Mouse (Mus musculus) gastrocnemius, postnatal 4 days (tissue): ENCODE results near the gene Troap. TPM values are rescaled to one million over a fixed set of nuclear protein-coding genes. Genes with fewer than 3 reads are reported as not detected.
A peak's percentile ranks its signal among the peaks of the same experiment; 100 is the strongest.
"Not testable (repeated sequence)": the region's sequence is repeated elsewhere in the genome, so short reads cannot be mapped to it uniquely, and the experiment has no call there.

ENCODE experiments used
- DNase-seq, 2 experiments: peaks; one replicate each; pipeline ENCODE4 v3.0.0; 2021 to 2022; ENCODE audit warnings: low spot score in 2 of 2, mixed read lengths in 2 of 2
- total RNA-seq, 2 experiments: library from RNA; stranded (reverse); gene quantifications; 2 replicates each; pipeline ENCODE4 v1.2.3; 2021

Gene Troap
- total RNA-seq, 2 experiments from 2014 or later: 5.9 to 10.6 TPM

- DNase-seq: no peak
Observed at GRCm38 (mm10) chr15:99039996-99040919, 34.1 kb upstream of the Troap start.

- no peak for DNase-seq
Observed at GRCm38 (mm10) chr15:99040920-99041856, 33.2 kb upstream of the Troap start.

GRCm38 (mm10) chr15:99042334-99042733 is 32.0 kb upstream of the Troap start:
- DNase-seq: no peak

- DNase-seq: no peak
Observed at GRCm38 (mm10) chr15:99044854-99045253, 29.5 kb upstream of the Troap start.

- DNase-seq: not testable (repeated sequence)
Observed at GRCm38 (mm10) chr15:99045734-99046133, 28.6 kb upstream of the Troap start.

- peak in 1 of 2 experiments; percentile 35 for DNase-seq
Observed at GRCm38 (mm10) chr15:99049473-99050253, 24.7 kb upstream of the Troap start.

GRCm38 (mm10) chr15:99053373-99053772 is 21.0 kb upstream of the Troap start:
- peak in 1 of 2 experiments; percentile 32 for DNase-seq

- no peak for DNase-seq
Observed at GRCm38 (mm10) chr15:99055040-99055439, 19.3 kb upstream of the Troap start, which contains the start of gene Prph. TSS of gene Prph (plus strand) at chr15:99055174.

- peak in 1 of 2 experiments; percentile 30 for DNase-seq
Observed at GRCm38 (mm10) chr15:99055511-99055961, 18.8 kb upstream of the Troap start.

- no peak for DNase-seq
Observed at GRCm38 (mm10) chr15:99056332-99056731, 18.0 kb upstream of the Troap start.

- no peak for DNase-seq
Observed at GRCm38 (mm10) chr15:99065557-99066165, 8.7 kb upstream of the Troap start.

GRCm38 (mm10) chr15:99071988-99072387 is 2.4 kb upstream of the Troap start:
- no peak for DNase-seq

- DNase-seq: peak; percentile 91 to 97
Observed at GRCm38 (mm10) chr15:99074600-99075333, 392 bp downstream of the Troap start.

GRCm38 (mm10) chr15:99076011-99076410 is 1.6 kb downstream of the Troap start:
- not testable (repeated sequence) for DNase-seq

- DNase-seq: no peak
Observed at GRCm38 (mm10) chr15:99078181-99078910, 4.0 kb downstream of the Troap start.

- DNase-seq: no peak
Observed at GRCm38 (mm10) chr15:99079804-99080203, 5.4 kb downstream of the Troap start.

- no peak for DNase-seq
Observed at GRCm38 (mm10) chr15:99082322-99082721, 7.9 kb downstream of the Troap start.

GRCm38 (mm10) chr15:99082840-99083239 is 8.5 kb downstream of the Troap start:
- DNase-seq: no peak

- peak in 1 of 2 experiments; percentile 42 for DNase-seq
Observed at GRCm38 (mm10) chr15:99083258-99083657, 8.9 kb downstream of the Troap start.
